Mouse (Mus musculus) erythroid progenitor cell, adult 5-6 weeks (primary cell): ENCODE measurements around the gene Acp5. TPM values are rescaled to one million over a fixed set of nuclear protein-coding genes. Genes with fewer than 3 reads are reported as not detected.

Experiments used
- ATAC-seq: replicated peaks from 2 replicates; pipeline ENCODE4 v1.8.0; 2016; ENCODE audit warnings: moderate number of reproducible peaks, mild to moderate bottlenecking, moderate TSS enrichment, inconsistent platforms; ENCODE audit not compliant: poor library complexity, low FRiP score, severe bottlenecking
- total RNA-seq, 2 experiments: library from RNA; stranded (forward) in 1 of 2; stranded (reverse) in 1 of 2; fragments of 150-400 nt in 1 of 2; fragments of 186-747, 209-891 nt in 1 of 2; gene quantifications; 2 replicates each; pipeline versions ENCODE4 v1.2.3 to v1.2.4; 2015 to 2017; ENCODE audit warnings: low replicate concordance in 2 of 2

Acp5 gene
- total RNA-seq, 2 experiments from 2014 or later: 95.8 to 98.5 TPM

GRCm38 (mm10) chr9:22143108-22144037 lies 7.9 kb upstream of the Acp5 start:
- ATAC-seq: peak; percentile 81

DNA sequence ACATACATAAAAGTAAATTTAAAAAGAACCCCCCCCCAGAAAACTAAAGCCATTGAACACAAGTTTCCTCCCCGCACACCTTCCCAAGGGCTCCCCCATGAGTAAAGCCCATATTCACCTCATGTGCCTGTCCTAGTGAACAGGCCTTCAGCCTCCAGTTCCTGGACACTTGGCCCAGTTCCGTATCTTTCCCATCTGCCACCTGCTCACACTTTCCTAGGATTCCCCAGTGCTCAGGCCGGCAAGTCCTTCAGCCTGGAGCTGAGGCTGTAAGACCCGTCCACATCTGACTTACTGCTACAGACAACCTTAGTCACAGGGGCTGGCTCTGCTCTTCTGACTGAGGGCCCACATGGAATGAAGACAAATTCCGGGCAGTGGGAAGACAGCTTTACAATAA lies 4.2 kb upstream of the Acp5 start:
- no peak for ATAC-seq

DNA sequence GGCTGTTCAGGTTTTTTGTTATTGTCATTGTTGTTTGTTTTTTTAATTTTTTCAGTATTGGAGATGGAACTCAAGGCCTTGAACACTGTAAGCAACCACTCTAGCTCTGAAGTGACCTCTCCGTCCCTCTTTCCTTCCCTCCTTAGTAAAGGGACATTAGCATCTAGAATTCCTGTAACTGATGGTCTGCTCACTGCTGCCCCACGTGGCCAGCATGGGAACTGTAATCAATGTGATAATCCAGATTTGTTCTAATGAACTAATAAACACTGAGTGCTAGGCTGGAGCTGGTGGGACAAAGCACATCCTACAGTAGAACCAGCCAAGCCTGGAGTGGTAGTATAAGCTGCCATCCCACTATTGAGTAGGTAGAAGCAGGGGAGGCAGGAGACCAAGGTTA lies 3.0 kb upstream of the Acp5 start:
- peak; percentile 43; the same call in 1 of the 2 replicates for ATAC-seq

GRCm38 (mm10) chr9:22136765-22137547 lies 1.4 kb upstream of the Acp5 start:
- ATAC-seq: no peak

- peak; percentile 13 for ATAC-seq
These were observed 395 bp downstream of the Acp5 start for GRCm38 (mm10) chr9:22134988-22135643.

GRCm38 (mm10) chr9:22134246-22134890 lies 1.1 kb downstream of the Acp5 start:
- no peak for ATAC-seq

DNA sequence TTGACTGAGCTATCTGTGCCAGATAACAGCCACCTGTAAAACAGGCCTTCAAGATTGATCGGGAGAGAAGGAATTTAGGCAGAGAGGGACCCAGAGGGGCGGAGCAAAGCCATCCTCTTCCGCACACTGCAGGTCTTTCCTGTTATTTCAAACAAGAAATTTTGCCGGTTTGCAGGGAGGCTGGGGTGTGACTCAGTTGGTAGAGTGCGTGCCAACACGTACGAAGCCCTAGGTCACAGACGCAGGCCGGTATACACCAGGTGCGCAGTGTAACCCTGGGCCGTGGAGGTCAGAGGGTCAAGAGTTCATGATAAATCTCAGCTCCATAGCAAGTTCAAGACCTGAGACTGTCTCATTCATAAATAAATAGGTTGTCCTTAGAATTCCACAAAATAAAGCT lies 3.3 kb downstream of the Acp5 start:
- ATAC-seq: no peak

DNA sequence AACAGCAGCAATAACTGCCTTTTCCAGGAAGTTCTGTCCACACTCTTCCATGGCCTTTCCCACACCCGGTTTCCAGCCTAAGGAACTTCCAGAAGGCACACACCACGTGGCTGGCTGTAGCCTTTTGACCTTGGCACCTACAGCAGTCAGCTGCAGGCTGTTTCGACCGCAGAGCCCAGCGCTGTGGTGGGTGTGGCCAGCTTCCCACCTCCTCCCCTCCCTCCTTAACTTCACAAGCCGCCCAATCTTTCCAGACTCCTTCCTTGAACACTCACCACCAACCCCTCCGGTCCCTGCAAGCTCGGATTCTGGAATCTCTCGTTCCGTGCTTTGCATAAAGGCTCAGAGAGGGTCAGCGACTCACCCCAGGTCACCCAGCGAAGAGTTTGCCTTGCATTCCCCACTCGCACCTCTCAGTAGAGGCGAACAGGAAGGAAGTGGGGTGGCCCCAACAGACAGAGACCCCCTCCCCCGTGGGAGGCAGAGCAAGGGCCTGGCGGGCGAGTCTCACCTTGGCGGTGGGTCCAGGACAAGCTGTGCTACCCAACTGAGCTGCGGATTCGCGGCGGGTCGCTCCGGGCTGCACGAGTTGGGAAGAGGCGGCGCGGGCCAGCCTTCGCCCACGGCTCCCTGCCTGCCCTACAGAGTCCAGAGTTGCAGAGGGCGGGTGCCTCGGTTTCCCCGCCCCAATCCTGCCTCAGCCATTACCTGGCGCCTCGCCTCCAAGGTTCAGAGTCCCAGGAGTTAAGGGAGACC lies 4.1 kb downstream of the Acp5 start:
- peak; percentile 63 for ATAC-seq

DNA sequence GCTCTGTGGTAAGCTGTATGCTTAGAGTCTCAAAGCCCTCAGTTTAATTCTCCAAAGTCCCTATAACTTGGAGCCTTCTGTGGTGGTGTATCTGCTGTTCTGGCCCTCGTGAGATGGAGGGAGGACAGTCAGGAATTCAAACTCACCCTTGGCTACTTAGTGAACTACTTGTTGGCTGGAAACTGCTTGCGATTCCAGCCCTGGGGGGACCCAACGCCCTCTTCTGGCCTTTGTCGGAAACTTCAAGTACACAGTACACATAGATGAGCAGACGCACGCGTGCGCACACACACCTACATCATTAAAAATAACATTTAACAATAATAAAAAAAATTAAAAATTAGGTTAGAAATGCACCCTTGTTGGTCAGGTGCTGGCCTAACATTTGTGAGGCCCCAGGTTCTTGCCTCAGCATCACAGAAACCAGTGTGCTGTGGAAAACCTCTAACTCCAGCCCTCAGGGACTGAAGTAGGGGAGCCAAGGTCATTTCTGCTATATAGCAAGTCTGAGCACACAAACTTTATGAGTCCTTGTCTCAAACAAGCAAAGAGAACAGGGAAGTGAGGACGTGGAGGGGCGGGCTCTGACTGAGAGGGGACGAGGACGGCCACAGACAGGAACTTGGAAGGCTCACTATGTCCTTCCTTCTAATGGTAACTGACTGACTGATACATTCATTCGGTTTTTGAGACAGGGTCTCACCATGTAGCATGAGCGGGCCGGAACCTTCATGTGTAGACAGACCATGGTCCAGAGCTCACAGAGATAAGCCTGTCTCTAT lies 10.1 kb downstream of the Acp5 start:
- no peak for ATAC-seq

DNA sequence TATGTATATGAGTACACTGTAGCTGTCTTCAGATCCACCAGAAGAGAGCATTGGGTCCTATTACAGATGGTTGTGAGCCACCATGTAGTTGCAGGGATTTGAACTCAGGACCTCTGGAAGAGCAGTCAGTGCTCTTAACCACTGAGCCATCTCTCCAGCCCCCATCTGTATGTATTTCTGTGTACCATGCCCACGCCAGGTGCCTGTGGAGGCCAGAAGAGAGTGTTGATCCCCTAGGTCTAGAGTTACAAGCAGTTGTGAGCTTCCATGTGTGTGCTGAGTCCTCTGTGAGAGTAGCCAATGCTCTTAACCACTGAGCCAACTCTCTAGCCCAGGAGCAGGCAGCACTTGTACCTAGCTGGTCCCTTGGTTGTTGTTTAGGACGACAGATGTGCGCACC lies 11.3 kb downstream of the Acp5 start:
- ATAC-seq: no peak

DNA sequence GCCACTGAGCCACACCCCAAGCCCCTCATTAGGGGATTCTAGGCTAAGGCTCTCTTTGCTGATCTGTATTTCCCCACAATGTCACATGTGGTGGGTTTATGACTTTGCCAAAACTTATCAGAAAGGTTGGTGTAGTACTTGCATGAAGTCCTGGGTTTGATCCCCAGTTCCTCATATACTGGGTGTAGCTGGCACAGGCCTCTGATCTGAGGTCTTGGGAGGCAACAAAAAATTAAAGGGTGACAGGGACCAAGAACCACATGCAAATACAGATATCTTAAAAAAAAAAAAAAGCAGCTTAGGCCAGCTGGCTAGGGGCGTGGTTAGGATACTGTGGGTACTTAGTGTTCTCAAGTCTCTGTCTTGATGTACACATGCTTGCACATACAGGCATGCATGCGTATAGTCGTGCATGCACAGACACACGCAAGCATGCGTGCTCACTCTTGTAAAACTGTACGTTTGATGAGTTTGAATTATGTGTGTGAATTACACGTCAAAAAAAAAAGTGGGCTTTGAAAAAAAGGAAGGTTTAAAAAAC lies 12.4 kb downstream of the Acp5 start:
- ATAC-seq: peak; percentile 68

GRCm38 (mm10) chr9:22122005-22122404 lies 13.5 kb downstream of the Acp5 start:
- ATAC-seq: no peak

DNA sequence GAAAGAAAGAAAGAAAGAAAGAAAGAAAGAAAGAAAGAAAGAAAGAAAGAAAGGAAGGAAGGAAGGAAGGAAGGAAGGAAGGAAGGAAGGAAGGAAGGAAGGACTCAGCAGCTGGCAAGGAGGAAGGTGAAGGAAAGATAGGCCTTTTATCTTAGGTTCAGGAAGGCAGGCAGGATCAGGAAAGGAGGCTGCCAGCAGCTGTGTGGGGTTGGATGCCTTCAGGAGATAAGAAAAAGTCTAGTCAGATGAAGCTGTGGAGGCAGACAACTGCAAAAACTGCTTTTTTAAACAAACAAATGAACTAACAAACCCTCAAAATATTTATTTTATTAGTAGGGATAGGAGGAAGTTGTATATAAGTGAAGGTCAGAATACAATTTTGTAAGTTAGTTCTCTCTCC lies 14.0 kb downstream of the Acp5 start:
- peak; percentile 70 for ATAC-seq

- ATAC-seq: no peak
These were observed 16.0 kb downstream of the Acp5 start for GRCm38 (mm10) chr9:22119543-22119942.

- peak; percentile 43; the same call in 1 of the 2 replicates for ATAC-seq
These were observed 17.6 kb downstream of the Acp5 start for GRCm38 (mm10) chr9:22117754-22118456.

DNA sequence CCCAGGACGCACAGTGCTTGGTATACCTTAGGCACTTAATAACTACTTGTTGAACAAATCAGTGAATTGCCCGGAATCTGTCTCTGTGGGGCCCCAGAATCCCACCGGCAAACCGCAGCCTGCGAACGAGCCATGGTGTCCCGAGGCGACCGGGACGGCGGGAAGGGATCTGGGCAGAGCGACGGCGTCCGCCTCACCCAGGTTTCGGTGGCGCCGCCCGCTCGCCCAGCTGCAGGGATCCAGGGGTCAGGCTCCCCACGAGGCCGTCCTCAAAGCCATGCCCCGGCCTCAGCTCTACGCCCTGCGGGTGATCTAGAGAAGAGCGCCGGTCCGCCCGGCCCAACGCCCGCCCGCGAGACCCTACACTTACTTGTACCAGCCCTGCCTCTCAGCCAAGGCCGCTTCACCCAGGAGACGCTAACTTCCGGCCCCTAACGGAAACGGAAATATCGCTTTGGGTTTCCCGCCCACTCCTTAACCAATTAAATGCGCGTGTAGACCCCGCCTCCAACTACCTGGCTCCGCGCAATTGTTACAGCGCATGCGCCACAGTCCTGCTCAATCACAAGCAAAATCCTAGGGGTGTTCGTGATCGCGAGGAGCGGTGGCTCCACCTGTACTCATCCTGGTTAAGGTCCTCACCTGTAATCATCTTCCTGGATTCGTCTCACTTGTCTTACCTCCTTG lies 18.6 kb downstream of the Acp5 start, which contains the start of gene Elof1:
Gene Elof1, minus strand, starts transcription at position 433 of the 687 bp plus-strand sequence.
- ATAC-seq: peak; percentile 86

- no peak for ATAC-seq
These were observed 19.4 kb downstream of the Acp5 start for GRCm38 (mm10) chr9:22116086-22116485.
